Mouse (Mus musculus) Patski (cell line): ENCODE data around the gene Stmn1. TPM values are rescaled to one million over a fixed set of nuclear protein-coding genes. Genes with fewer than 3 reads are reported as not detected.

Experiments used
- ATAC-seq: fragments of 100-300 bp; one replicate; pipeline ENCODE4 v1.8.0; 2021
- CTCF ChIA-PET: fragments of 350-600 bp; sonication (Branson Sonifier 250); formaldehyde crosslinking; loops from one replicate; lab custom pipeline; 2022; ENCODE audit warnings: inconsistent platforms; lab: Charles Lee
- POLR2A ChIA-PET: fragments of 350-600 bp; sonication (Branson Sonifier 250); formaldehyde crosslinking; loops from one replicate; lab custom pipeline; 2022; ENCODE audit warnings: antibody characterized with exemption, inconsistent platforms; lab: Charles Lee
- DNase-seq: peaks from one replicate; pipeline ENCODE4 v3.0.0-alpha.2; 2011; ENCODE audit warnings: low read depth, low spot score
- H3K27me3 ChIP-seq: fragments of 371-371 bp; one replicate; pipeline ENCODE4 v1.5.1; 2021
- CTCF ChIP-seq: fragments of 100-300 bp; IDR thresholded peaks from one replicate; pipeline ENCODE4 v1.5.1; 2021
- in situ Hi-C: fragments of 300-500 bp; cut with MboI; formaldehyde crosslinking; loops from 3 replicates; pipeline ENCODE4 v1.11.1; 2018; ENCODE audit warnings: low pct_unique_long_range_greater_than_20kb, mixed read lengths
- polyA plus RNA-seq: library from polyadenylated mRNA; unstranded; gene quantifications from one replicate; pipeline ENCODE4 v1.2.3, GENCODE M21; 2021

Gene Stmn1
- polyA plus RNA-seq, 1 experiment from 2014 or later: 204 TPM

GRCm38 (mm10) chr4:134512798-134513197 is 44.7 kb downstream of the Stmn1 start:
- in situ Hi-C loops: no loop called here
- ATAC-seq: no peak
- no peak for TF ChIP-seq CTCF

GRCm38 (mm10) chr4:134514309-134514930 is 46.3 kb downstream of the Stmn1 start:
- ATAC-seq: no peak
- no peak for DNase-seq
- ChIA-PET POLR2A (no interaction called here), CTCF (no interaction called here)
- in situ Hi-C loops: no loop called here
- no peaks in the 10 kb centered on the region for H3K27me3 ChIP-seq
- no peak for TF ChIP-seq CTCF

More at GRCm38 (mm10) chr4:134512798-134513197, 44.7 kb downstream of the Stmn1 start:
- no peaks in the 10 kb centered on the region for H3K27me3 ChIP-seq
- POLR2A ChIA-PET: no interaction called here
- DNase-seq: no peak
- CTCF ChIA-PET: no interaction called here

GRCm38 (mm10) chr4:134515614-134516013 is 47.5 kb downstream of the Stmn1 start:
- TF ChIP-seq CTCF: no peak
- in situ Hi-C loops: no loop called here
- H3K27me3 ChIP-seq: no peaks in the 10 kb centered on the region
- POLR2A ChIA-PET: interaction anchor here (0.6 to 1.2 kb wide), 2 partner anchors 20 to 859 kb away, joined by 3 read pairs; no protein-coding TSS in a partner anchor
- ATAC-seq (no peak), DNase-seq (no peak)
- CTCF ChIA-PET: no interaction called here

- DNase-seq (no peak), ATAC-seq (peak; percentile 39)
- TF ChIP-seq CTCF: no peak
- CTCF ChIA-PET: no interaction called here
- in situ Hi-C loops: no loop called here
- POLR2A ChIA-PET: no interaction called here
- H3K27me3 ChIP-seq: no peaks in the 10 kb centered on the region
Measured at GRCm38 (mm10) chr4:134516981-134517380, 48.9 kb downstream of the Stmn1 start.

- no peak for TF ChIP-seq CTCF
- POLR2A ChIA-PET: no interaction called here
- in situ Hi-C loops: no loop called here
Measured at GRCm38 (mm10) chr4:134517719-134518118, 49.6 kb downstream of the Stmn1 start.

GRCm38 (mm10) chr4:134518541-134518940 is 50.4 kb downstream of the Stmn1 start:
- in situ Hi-C loops: no loop called here
- H3K27me3 ChIP-seq: no peaks in the 10 kb centered on the region
- ChIA-PET CTCF (interaction anchor here (0.7 kb wide), 1 partner anchor 12 kb away, joined by 3 read pairs; no protein-coding TSS in a partner anchor), POLR2A (interaction anchor here (1.1 kb wide), 1 partner anchor 26 kb away, joined by 3 read pairs; no protein-coding TSS in a partner anchor)
- no peak for TF ChIP-seq CTCF
- DNase-seq (no peak), ATAC-seq (no peak)

More at GRCm38 (mm10) chr4:134517719-134518118, 49.6 kb downstream of the Stmn1 start:
- CTCF ChIA-PET: interaction anchor here (0.7 kb wide), 1 partner anchor 13 kb away, joined by 3 read pairs; no protein-coding TSS in a partner anchor
- ATAC-seq (no peak), DNase-seq (no peak)
- H3K27me3 ChIP-seq: no peaks in the 10 kb centered on the region

GRCm38 (mm10) chr4:134519281-134519680 is 51.2 kb downstream of the Stmn1 start:
- no peak for ATAC-seq
- no peak for TF ChIP-seq CTCF
- in situ Hi-C loops: no loop called here
- CTCF ChIA-PET: no interaction called here
- no peak for DNase-seq
- no peaks in the 10 kb centered on the region for H3K27me3 ChIP-seq
- POLR2A ChIA-PET: interaction anchor here (1.1 kb wide), 1 partner anchor 25 kb away, joined by 3 read pairs; no protein-coding TSS in a partner anchor

Other genes with a start within 250 kb of the Stmn1 start
- 0.10 TPM for gene Catsper4, start 240.9 kb upstream of the Stmn1 start, polyA plus RNA-seq
- 2.3 TPM for gene Cnksr1, start 229.9 kb upstream of the Stmn1 start, polyA plus RNA-seq
- 0.23 TPM for gene E130218I03Rik, start 224.7 kb upstream of the Stmn1 start, polyA plus RNA-seq
- gene Zfp593, start 222.7 kb upstream of the Stmn1 start, polyA plus RNA-seq: 10.4 TPM
- not detected for gene Gm30191, start 221.4 kb upstream of the Stmn1 start, polyA plus RNA-seq
- gene Grrp1, start 214.2 kb upstream of the Stmn1 start, polyA plus RNA-seq: not detected
- 8.7 TPM for gene Pdik1l, start 180.4 kb upstream of the Stmn1 start, polyA plus RNA-seq
- 0.36 TPM for gene Trim63, start 153.2 kb upstream of the Stmn1 start, polyA plus RNA-seq
- gene Slc30a2, start 125.1 kb upstream of the Stmn1 start, polyA plus RNA-seq: not detected
- 0.98 TPM for gene Extl1, start 84.5 kb upstream of the Stmn1 start, polyA plus RNA-seq
- gene Pafah2, start 72.0 kb upstream of the Stmn1 start, polyA plus RNA-seq: 36.0 TPM
- 4.3 TPM for gene Paqr7, start 28.4 kb downstream of the Stmn1 start, polyA plus RNA-seq
- gene Aunip, start 42.7 kb downstream of the Stmn1 start, polyA plus RNA-seq: 6.1 TPM
- gene Mtfr1l, start 67.1 kb downstream of the Stmn1 start, polyA plus RNA-seq: 69.4 TPM
- 45.3 TPM for gene Selenon, start 83.8 kb downstream of the Stmn1 start, polyA plus RNA-seq
- gene Man1c1, start 236.0 kb downstream of the Stmn1 start, polyA plus RNA-seq: 16.2 TPM